18 mouse cellular contexts compared by ENCODE assay signal in genomic region chr14:20225525-20225924, GRCm38 (mm10). TPM values are rescaled to one million over a fixed set of nuclear protein-coding genes. Genes with fewer than 3 reads are reported as not detected.
A peak's percentile ranks its signal among the peaks of the same experiment; 100 is the strongest.
DNase-seq lines count a peak whose midpoint lies in the region; ATAC-seq and TF ChIP-seq lines count a peak whose summit lies in the region.
"Had no signal": no experiment of that assay in that cellular context is flagged by ENCODE, and none has a peak within 500 bp of the region (broad histone marks: within the 10 kb centered on the region; RNA-seq: fewer than 3 reads in every experiment).

No protein-coding gene starts in this region.

- WGBS in forebrain, embryonic 10.5 days, result 22% methylated on average over 4 of the region's 4 CpGs
- 16% methylated on average over 4 of the region's 4 CpGs for WGBS in forebrain, postnatal 0 days
- 4% methylated on average over 4 of the region's 4 CpGs for WGBS in forebrain, embryonic 14.5 days
- 64% methylated on average over 4 of the region's 4 CpGs for WGBS in intestine, embryonic 16.5 days
- WGBS in lung, postnatal 0 days, result 69% methylated on average over 4 of the region's 4 CpGs

- no peak for TF ChIP-seq CTCF in forebrain, postnatal 0 days (IDR thresholded peaks at IDR 0.05; ENCODE audit: low read depth)
- no peak for TF ChIP-seq CTCF in lung, postnatal 0 days (IDR thresholded peaks at IDR 0.05)

- no peak overlapping the region for H3K9ac ChIP-seq in forebrain, postnatal 0 days
- H3K9ac ChIP-seq in forebrain, embryonic 14.5 days (ENCODE audit: low read length), result peak overlapping the region; percentile 2; the same call in 1 of the 2 replicates
- H3K9ac ChIP-seq in intestine, embryonic 16.5 days (ENCODE audit: low read depth, low read length), result no peak overlapping the region
- no peak overlapping the region for H3K9ac ChIP-seq in lung, postnatal 0 days (replicated peaks; ENCODE audit: low read depth)
- H3K9ac ChIP-seq: embryonic facial prominence, embryonic 15.5 days; heart, embryonic 13.5 days; liver, embryonic 13.5 days had no signal

- no peaks in the 10 kb centered on the region for H3K9me3 ChIP-seq in forebrain, embryonic 10.5 days
- H3K9me3 ChIP-seq in forebrain, postnatal 0 days (ENCODE audit: low read length), result no peaks in the 10 kb centered on the region
- H3K9me3 ChIP-seq in forebrain, embryonic 14.5 days (replicated peaks; ENCODE audit: control insufficient read depth, low read length), result no peaks in the 10 kb centered on the region
- no peaks in the 10 kb centered on the region for H3K9me3 ChIP-seq in intestine, embryonic 16.5 days (ENCODE audit: control insufficient read depth, low read length)
- no peaks in the 10 kb centered on the region for H3K9me3 ChIP-seq in lung, postnatal 0 days (ENCODE audit: low read length)
- H3K9me3 ChIP-seq: embryonic facial prominence, embryonic 15.5 days; heart, embryonic 13.5 days; liver, embryonic 13.5 days had no signal

- no peak; the same call in 1 of the 2 replicates for ATAC-seq in forebrain, postnatal 0 days
- peak; percentile 80 for ATAC-seq in forebrain, embryonic 14.5 days
- ATAC-seq in intestine, embryonic 16.5 days, result no peak
- ATAC-seq in lung, postnatal 0 days, result no peak

- peaks cover 3% of the 10 kb centered on the region; the same call in 1 of the 2 replicates for H3K27me3 ChIP-seq in forebrain, embryonic 10.5 days (ENCODE audit: poor library complexity, severe bottlenecking)
- no peaks in the 10 kb centered on the region for H3K27me3 ChIP-seq in forebrain, postnatal 0 days (ENCODE audit: insufficient read depth, low read length)
- H3K27me3 ChIP-seq in forebrain, embryonic 14.5 days (replicated peaks; ENCODE audit: control insufficient read depth, insufficient read depth, low read length), result no peaks in the 10 kb centered on the region
- H3K27me3 ChIP-seq in intestine, embryonic 16.5 days (replicated peaks; ENCODE audit: control insufficient read depth, insufficient read depth, low read length), result no peaks in the 10 kb centered on the region
- H3K27me3 ChIP-seq in lung, postnatal 0 days (replicated peaks; ENCODE audit: insufficient read depth, low read length), result no peaks in the 10 kb centered on the region
- H3K27me3 ChIP-seq: embryonic facial prominence, embryonic 15.5 days; heart, embryonic 13.5 days; liver, embryonic 13.5 days had no signal

- no peaks in the 10 kb centered on the region for H3K36me3 ChIP-seq in forebrain, embryonic 10.5 days (replicated peaks)
- H3K36me3 ChIP-seq in forebrain, postnatal 0 days (ENCODE audit: insufficient read depth), result no peaks in the 10 kb centered on the region
- H3K36me3 ChIP-seq in forebrain, embryonic 14.5 days (ENCODE audit: control insufficient read depth, insufficient read depth, low read length), result no peaks in the 10 kb centered on the region
- H3K36me3 ChIP-seq in intestine, embryonic 16.5 days (ENCODE audit: control insufficient read depth, insufficient read depth, low read length), result no peaks in the 10 kb centered on the region
- H3K36me3 ChIP-seq in lung, postnatal 0 days (ENCODE audit: insufficient read depth, low read length), result no peaks in the 10 kb centered on the region
- H3K36me3 ChIP-seq: embryonic facial prominence, embryonic 15.5 days; heart, embryonic 13.5 days; liver, embryonic 13.5 days had no signal

- H3K4me2 ChIP-seq in forebrain, postnatal 0 days (ENCODE audit: low read depth), result no peak overlapping the region
- no peak overlapping the region for H3K4me2 ChIP-seq in forebrain, embryonic 14.5 days (ENCODE audit: low read length)
- no peak overlapping the region for H3K4me2 ChIP-seq in intestine, embryonic 16.5 days (ENCODE audit: low read depth, low read length)
- no peak overlapping the region for H3K4me2 ChIP-seq in lung, postnatal 0 days (replicated peaks; ENCODE audit: low read depth, low read length)
- H3K4me2 ChIP-seq: embryonic facial prominence, embryonic 15.5 days; heart, embryonic 13.5 days; liver, embryonic 13.5 days had no signal

- TF ChIP-seq EP300 in lung, postnatal 0 days (IDR thresholded peaks at IDR 0.05), result no peak

- peak overlapping the region; percentile 88 for H3K27ac ChIP-seq in forebrain, embryonic 10.5 days
- no peak overlapping the region for H3K27ac ChIP-seq in forebrain, postnatal 0 days (ENCODE audit: low read depth, low read length)
- H3K27ac ChIP-seq in forebrain, embryonic 14.5 days (ENCODE audit: low read depth, low read length), result peak overlapping the region; percentile 78
- H3K27ac ChIP-seq in intestine, embryonic 16.5 days (ENCODE audit: low read length), result peak overlapping the region; percentile 6; the same call in 1 of the 2 replicates
- no peak overlapping the region for H3K27ac ChIP-seq in lung, postnatal 0 days (ENCODE audit: low read length)
- H3K27ac ChIP-seq: embryonic facial prominence, embryonic 15.5 days; heart, embryonic 13.5 days; liver, embryonic 13.5 days; stomach, postnatal 0 days had no signal

- DNase-seq in forebrain, embryonic 10.5 days (ENCODE audit: extremely low spot score, low spot score), result peak; percentile 72
- DNase-seq in forebrain, postnatal 0 days, result no peak
- DNase-seq in forebrain, embryonic 14.5 days (ENCODE audit: low spot score), result peak; percentile 79
- peak; percentile 62 for DNase-seq in retina, embryonic 14.5 days (ENCODE audit: low spot score)
- no peak for DNase-seq in testis, postnatal 10 days (ENCODE audit: low spot score)
- no peak for DNase-seq in left cerebral cortex, adult 18-20 months (ENCODE audit: low spot score in 2 of 2)
- no peak for DNase-seq in lung, postnatal 0 days (ENCODE audit: low spot score)
- DNase-seq: adrenal gland, postnatal 36 days; cerebellum, adult 11 months; liver, embryonic 13.5 days; right cerebral cortex, postnatal 25 days had no signal

- peaks cover 55% of the 10 kb centered on the region for H3K4me1 ChIP-seq in forebrain, embryonic 10.5 days
- H3K4me1 ChIP-seq in forebrain, postnatal 0 days (ENCODE audit: insufficient read depth), result no peaks in the 10 kb centered on the region; the same call in 1 of the 2 replicates
- peaks cover 23% of the 10 kb centered on the region for H3K4me1 ChIP-seq in forebrain, embryonic 14.5 days (ENCODE audit: control insufficient read depth, insufficient read depth, low read length)
- peaks cover 34% of the 10 kb centered on the region for H3K4me1 ChIP-seq in intestine, embryonic 16.5 days (ENCODE audit: control insufficient read depth, insufficient read depth, low read length)
- no peaks in the 10 kb centered on the region for H3K4me1 ChIP-seq in lung, postnatal 0 days (ENCODE audit: insufficient read depth, low read depth, low read length)

- peak overlapping the region; percentile 20 for H3K4me3 ChIP-seq in forebrain, embryonic 10.5 days
- H3K4me3 ChIP-seq in forebrain, postnatal 0 days (ENCODE audit: low read depth, low read length), result no peak overlapping the region
- no peak overlapping the region for H3K4me3 ChIP-seq in forebrain, embryonic 14.5 days (ENCODE audit: low read depth, low read length)
- H3K4me3 ChIP-seq in intestine, embryonic 16.5 days (ENCODE audit: low read length), result no peak overlapping the region
- no peak overlapping the region for H3K4me3 ChIP-seq in lung, postnatal 0 days (ENCODE audit: low read depth, low read length)
- H3K4me3 ChIP-seq: embryonic facial prominence, embryonic 15.5 days; heart, embryonic 13.5 days; liver, embryonic 13.5 days had no signal

RNA-seq across cellular contexts. Expression of gene Kcnk16, which starts 43.5 kb away (rescaled TPM):
- not detected in 2 replicates for polyA plus RNA-seq in forebrain, embryonic 10.5 days (2016; fragmentation: Nextera tagmentation; extraction: Ambion mirVana)
- not detected in 2 replicates for total RNA-seq in forebrain, postnatal 0 days (2014; rRNA removed)
- polyA plus RNA-seq in forebrain, postnatal 0 days (2015; fragmentation: Nextera tagmentation; extraction: Ambion mirVana), result not detected in 2 replicates
- polyA plus RNA-seq in forebrain, embryonic 14.5 days (2014; fragmentation: Nextera tagmentation; extraction: Ambion mirVana), result not detected in 2 replicates
- polyA plus RNA-seq in intestine, embryonic 16.5 days (2015; fragmentation: Nextera tagmentation; extraction: Ambion mirVana), result 5.6 and 5.7 TPM in 2 replicates
- not detected for total RNA-seq in left cerebral cortex, adult 18-20 months (2021)
- 0.20 TPM in 1 of 2 replicates, not detected in the other for polyA plus RNA-seq in lung, postnatal 0 days (2015; fragmentation: Nextera tagmentation; extraction: Ambion mirVana)
- total RNA-seq: adrenal gland, postnatal 36 days; gastrocnemius, adult 18-20 months; left cerebral cortex, adult 8-10 months; neutrophil, adult 5-6 weeks had no signal

RNA-seq across cellular contexts. Expression of gene Kcnk5, which starts 43.9 kb away (rescaled TPM):
- 16.1 and 16.8 TPM in 2 replicates for polyA plus RNA-seq in forebrain, embryonic 10.5 days (2016; fragmentation: Nextera tagmentation; extraction: Ambion mirVana)
- 0.76 and 1.0 TPM in 2 replicates for total RNA-seq in forebrain, postnatal 0 days (2014; rRNA removed)
- polyA plus RNA-seq in forebrain, postnatal 0 days (2015; fragmentation: Nextera tagmentation; extraction: Ambion mirVana), result 0.63 and 0.71 TPM in 2 replicates
- 2.5 and 3.1 TPM in 2 replicates for polyA plus RNA-seq in forebrain, embryonic 14.5 days (2014; fragmentation: Nextera tagmentation; extraction: Ambion mirVana)
- 10.7 and 10.9 TPM in 2 replicates for polyA plus RNA-seq in intestine, embryonic 16.5 days (2015; fragmentation: Nextera tagmentation; extraction: Ambion mirVana)
- under 1 TPM; 0.21 to 0.37 TPM for total RNA-seq in left cerebral cortex, adult 18-20 months (2021)
- 4.5 and 5.2 TPM in 2 replicates for polyA plus RNA-seq in lung, postnatal 0 days (2015; fragmentation: Nextera tagmentation; extraction: Ambion mirVana)

Comparison
In these comparisons a context has a peak if more than half of its experiments do, and no peak if none do; other contexts are left out.
1. DNase-seq: peak in forebrain, embryonic 10.5 days (single experiment), forebrain, embryonic 14.5 days (single experiment) and retina, embryonic 14.5 days (single experiment); none in forebrain, postnatal 0 days (single experiment), testis, postnatal 10 days (single experiment), left cerebral cortex, adult 18-20 months (0 of 2) and lung, postnatal 0 days (single experiment).
2. H3K27ac ChIP-seq: peak in forebrain, embryonic 10.5 days (single experiment), forebrain, embryonic 14.5 days (single experiment) and intestine, embryonic 16.5 days (single experiment); none in forebrain, postnatal 0 days (single experiment) and lung, postnatal 0 days (single experiment).